Mouse (Mus musculus): Measurements from ENCODE around the gene Ext2.

Gene Ext2

GRCm38 (mm10) chr2:93739044-93739569 is 83.3 kb downstream of the Ext2 start:
- DNase-seq (ENCODE audit: low spot score in 2 of 2) = no peak

- DNase-seq (ENCODE audit: low spot score in 2 of 2) = no peak
Measured at GRCm38 (mm10) chr2:93737146-93737545, 85.2 kb downstream of the Ext2 start.

- DNase-seq (ENCODE audit: low spot score in 2 of 2) = no peak
Measured at GRCm38 (mm10) chr2:93732658-93733057, 89.7 kb downstream of the Ext2 start.

- DNase-seq (ENCODE audit: low spot score in 2 of 2) = no peak
Measured at GRCm38 (mm10) chr2:93729585-93729984, 92.8 kb downstream of the Ext2 start.

GRCm38 (mm10) chr2:93723138-93723744 is 99.1 kb downstream of the Ext2 start:
- no peak for DNase-seq (ENCODE audit: low spot score in 2 of 2)

- DNase-seq (ENCODE audit: low spot score in 2 of 2) = no peak
Measured at GRCm38 (mm10) chr2:93720956-93721355, 101.4 kb downstream of the Ext2 start.

- no peak for DNase-seq (ENCODE audit: low spot score in 2 of 2)
Measured at GRCm38 (mm10) chr2:93719792-93720675, 102.3 kb downstream of the Ext2 start.

- no peak for DNase-seq (ENCODE audit: low spot score in 2 of 2)
Measured at GRCm38 (mm10) chr2:93713267-93713666, 109.1 kb downstream of the Ext2 start.

GRCm38 (mm10) chr2:93711460-93711859 is 110.9 kb downstream of the Ext2 start:
- DNase-seq (ENCODE audit: low spot score in 2 of 2) = no peak

- DNase-seq (ENCODE audit: low spot score in 2 of 2) = no peak
Measured at GRCm38 (mm10) chr2:93709696-93710095, 112.7 kb downstream of the Ext2 start.

GRCm38 (mm10) chr2:93709241-93709640 is 113.1 kb downstream of the Ext2 start:
- DNase-seq (ENCODE audit: low spot score in 2 of 2) = no peak

GRCm38 (mm10) chr2:93706825-93707224 is 115.5 kb downstream of the Ext2 start:
- no peak for DNase-seq (ENCODE audit: low spot score in 2 of 2)

GRCm38 (mm10) chr2:93706407-93706806 is 116.0 kb downstream of the Ext2 start:
- no peak for DNase-seq (ENCODE audit: low spot score in 2 of 2)

- DNase-seq (ENCODE audit: low spot score in 2 of 2) = no peak
Measured at GRCm38 (mm10) chr2:93704195-93704594, 118.2 kb downstream of the Ext2 start.

- DNase-seq (ENCODE audit: low spot score in 2 of 2) = no peak
Measured at GRCm38 (mm10) chr2:93702936-93703926, 119.1 kb downstream of the Ext2 start.

- DNase-seq (ENCODE audit: low spot score in 2 of 2) = no peak
Measured at GRCm38 (mm10) chr2:93699346-93699745, 123.0 kb downstream of the Ext2 start.

GRCm38 (mm10) chr2:93696181-93696641 is 126.2 kb downstream of the Ext2 start:
- no peak for DNase-seq (ENCODE audit: low spot score in 2 of 2)

- no peak for DNase-seq (ENCODE audit: low spot score in 2 of 2)
Measured at GRCm38 (mm10) chr2:93693101-93693500, 129.3 kb downstream of the Ext2 start.

GRCm38 (mm10) chr2:93690064-93690930 is 132.1 kb downstream of the Ext2 start:
- no peak for DNase-seq (ENCODE audit: low spot score in 2 of 2)

- DNase-seq (ENCODE audit: low spot score in 2 of 2) = peak; percentile 44 to 64
Measured at GRCm38 (mm10) chr2:93683674-93684073, 138.7 kb downstream of the Ext2 start.

Data from right cerebral cortex, postnatal 10 days (tissue).